Mouse (Mus musculus) liver, embryonic 15.5 days (tissue): ENCODE measurements around the gene Gm20937. TPM values are rescaled to one million over a fixed set of nuclear protein-coding genes. Genes with fewer than 3 reads are reported as not detected.
"Not testable (repeated sequence)": the region's sequence is repeated elsewhere in the genome, so short reads cannot be mapped to it uniquely, and the experiment has no call there.

Experiments
- ATAC-seq: fragments of 200-750 bp; cut with Nextera tagmentation; 2 replicates; pipeline ENCODE4 v1.8.0; 2017; ENCODE audit warnings: moderate number of reproducible peaks, mild to moderate bottlenecking, moderate library complexity; ENCODE audit not compliant: insufficient read depth
- H3K27ac ChIP-seq: fragments of 300-500 bp; sonication (generic); replicated peaks from 2 replicates; pipeline ENCODE4 v1.5.1; 2015; ENCODE audit warnings: mild to moderate bottlenecking, inconsistent platforms
- H3K27me3 ChIP-seq: fragments of 300-500 bp; sonication (generic); 2 replicates; pipeline ENCODE4 v1.6.1; 2015; ENCODE audit warnings: mild to moderate bottlenecking, inconsistent platforms
- H3K36me3 ChIP-seq: fragments of 300-500 bp; sonication (generic); replicated peaks from 2 replicates; pipeline ENCODE4 v1.6.1; 2015; ENCODE audit warnings: moderate library complexity, mild to moderate bottlenecking, inconsistent platforms
- H3K4me1 ChIP-seq: fragments of 300-500 bp; sonication (generic); replicated peaks from 2 replicates; pipeline ENCODE4 v1.6.1; 2015; ENCODE audit warnings: inconsistent platforms
- H3K4me2 ChIP-seq: fragments of 300-500 bp; sonication (generic); 2 replicates; pipeline ENCODE4 v1.6.1; 2015; ENCODE audit warnings: moderate library complexity, mild to moderate bottlenecking, inconsistent platforms
- H3K4me3 ChIP-seq: fragments of 300-500 bp; sonication (generic); replicated peaks from 2 replicates; pipeline ENCODE4 v1.5.1; 2015; ENCODE audit warnings: mild to moderate bottlenecking, inconsistent platforms
- H3K9ac ChIP-seq: fragments of 300-500 bp; sonication (generic); 2 replicates; pipeline ENCODE4 v1.6.1; 2015; ENCODE audit warnings: moderate library complexity, mild to moderate bottlenecking, inconsistent platforms
- H3K9me3 ChIP-seq: fragments of 300-500 bp; sonication (generic); replicated peaks from 2 replicates; pipeline ENCODE4 v1.6.1; 2016; ENCODE audit warnings: inconsistent platforms
- WGBS: fragments of 180-500 bp; shearing (Covaris S2); methylation state at CpG from one replicate; pipeline ENCODE4 v1.1.7; 2015; ENCODE audit warnings: mixed read lengths; ENCODE audit not compliant: insufficient replicate concordance; 5-methylcytosine and 5-hydroxymethylcytosine counted together
- polyA plus RNA-seq: library from polyadenylated mRNA; unstranded; fragments of >200 nt; fragmentation: Nextera tagmentation; extraction: Ambion mirVana; gene quantifications from 2 replicates; pipeline ENCODE4 v1.2.1, GENCODE M21; 2015

Gene Gm20937
- not detected in 2 replicates for polyA plus RNA-seq

DNA sequence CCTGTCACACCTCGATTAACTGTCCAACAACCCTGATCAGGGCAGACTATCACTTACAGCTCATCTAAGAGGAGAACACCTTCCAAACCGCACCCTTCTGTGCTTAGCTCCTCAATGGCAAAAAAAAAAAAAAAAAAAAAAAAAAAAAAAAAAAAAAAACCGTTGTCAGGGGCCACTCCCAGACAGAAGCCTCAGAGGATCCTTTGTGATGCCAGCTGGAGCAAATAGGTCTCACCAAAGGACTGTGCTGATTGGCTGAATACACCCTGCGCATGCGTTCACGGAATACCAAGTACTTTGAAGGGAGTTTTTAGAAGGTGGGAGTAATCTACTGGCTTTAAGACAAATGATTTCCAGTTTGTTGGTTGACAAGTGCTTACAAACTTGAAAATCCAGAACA is at the start of gene Gm20937:
Gm20937 (minus strand) TSS at position 101 of the 400 bp plus-strand sequence.
- H3K9ac ChIP-seq, H3K4me1 ChIP-seq, H3K4me2 ChIP-seq, H3K27me3 ChIP-seq, H3K9me3 ChIP-seq, H3K27ac ChIP-seq, ATAC-seq, H3K4me3 ChIP-seq, H3K36me3 ChIP-seq: not testable (repeated sequence)
- WGBS: no CpG with 5 or more reads among the region's 6 CpGs

Other genes starting within 250 kb of the Gm20937 start
- not detected in 2 replicates for gene Gm20816, start 243.1 kb upstream of the Gm20937 start, polyA plus RNA-seq